Mouse (Mus musculus) Patski (cell line): ENCODE measurements around the gene Arid3c. TPM values are rescaled to one million over a fixed set of nuclear protein-coding genes. Genes with fewer than 3 reads are reported as not detected.

Experiments
- ATAC-seq: fragments of 100-300 bp; one replicate; pipeline ENCODE4 v1.8.0; 2021
- CTCF ChIA-PET: fragments of 350-600 bp; sonication (Branson Sonifier 250); formaldehyde crosslinking; loops from one replicate; lab custom pipeline; 2022; ENCODE audit warnings: inconsistent platforms; lab: Charles Lee
- POLR2A ChIA-PET: fragments of 350-600 bp; sonication (Branson Sonifier 250); formaldehyde crosslinking; loops from one replicate; lab custom pipeline; 2022; ENCODE audit warnings: antibody characterized with exemption, inconsistent platforms; lab: Charles Lee
- DNase-seq: peaks from one replicate; pipeline ENCODE4 v3.0.0-alpha.2; 2011; ENCODE audit warnings: low read depth, low spot score
- H3K27me3 ChIP-seq: fragments of 371-371 bp; one replicate; pipeline ENCODE4 v1.5.1; 2021
- CTCF ChIP-seq: fragments of 100-300 bp; IDR thresholded peaks from one replicate; pipeline ENCODE4 v1.5.1; 2021
- in situ Hi-C: fragments of 300-500 bp; cut with MboI; formaldehyde crosslinking; loops from 3 replicates; pipeline ENCODE4 v1.11.1; 2018; ENCODE audit warnings: low pct_unique_long_range_greater_than_20kb, mixed read lengths
- polyA plus RNA-seq: library from polyadenylated mRNA; unstranded; gene quantifications from one replicate; pipeline ENCODE4 v1.2.3, GENCODE M21; 2021

Gene Arid3c
- polyA plus RNA-seq, 1 experiment from 2014 or later = 0.04 TPM

- no peaks in the 10 kb centered on the region for H3K27me3 ChIP-seq
- TF ChIP-seq CTCF = no peak
- no peak for DNase-seq
- ChIA-PET POLR2A (no interaction called here), CTCF (no interaction called here)
- ATAC-seq = no peak
- in situ Hi-C loops = no loop called here
Observed at GRCm38 (mm10) chr4:41744131-41744530, 13.2 kb upstream of the Arid3c start.

- ATAC-seq (peak; percentile 97), DNase-seq (peak; percentile 54)
- no peaks in the 10 kb centered on the region for H3K27me3 ChIP-seq
- TF ChIP-seq CTCF = no peak
- ChIA-PET POLR2A (interaction anchor here (1.0 kb wide), 1 partner anchor 28 kb away, joined by 3 read pairs; the partner anchor contains the start of gene Rpp25l), CTCF (interaction anchor here (0.7 to 2.3 kb wide), 4 partner anchors 12 to 292 kb away, joined by 3 to 8 read pairs (median 5); no protein-coding TSS in a partner anchor)
- in situ Hi-C loops = no loop called here
Observed at GRCm38 (mm10) chr4:41741158-41741560, 10.2 kb upstream of the Arid3c start.

- TF ChIP-seq CTCF = peak; percentile 49
- no peaks in the 10 kb centered on the region for H3K27me3 ChIP-seq
- CTCF ChIA-PET = interaction anchor here (1.2 to 2.3 kb wide), 3 partner anchors 13 to 26 kb away, joined by 3 to 8 read pairs (median 7); no protein-coding TSS in a partner anchor
- in situ Hi-C loops = no loop called here
- ATAC-seq (peak; percentile 72), DNase-seq (no peak)
- POLR2A ChIA-PET = interaction anchor here (1.0 kb wide), 1 partner anchor 27 kb away, joined by 3 read pairs; the partner anchor contains the start of gene Rpp25l
Observed at GRCm38 (mm10) chr4:41740380-41741157, 9.6 kb upstream of the Arid3c start.

- DNase-seq = no peak
- in situ Hi-C loops = no loop called here
- no peak for ATAC-seq
- CTCF ChIA-PET = interaction anchor here (1.0 to 2.8 kb wide), 3 partner anchors 23 to 31 kb away, joined by 3 to 40 read pairs (median 8); partner anchors contain the start of gene Rpp25l
- no peak for TF ChIP-seq CTCF
- POLR2A ChIA-PET = no interaction called here
- H3K27me3 ChIP-seq = no peaks in the 10 kb centered on the region
Observed at GRCm38 (mm10) chr4:41739260-41739659, 8.3 kb upstream of the Arid3c start.

GRCm38 (mm10) chr4:41738256-41738603, 7.3 kb upstream of the Arid3c start:
- ATAC-seq = no peak
- ChIA-PET CTCF (interaction anchor here (2.8 kb wide), 1 partner anchor 24 kb away, joined by 40 read pairs; the partner anchor contains the start of gene Rpp25l), POLR2A (interaction anchor here (1.5 kb wide), 1 partner anchor 22 kb away, joined by 3 read pairs; no protein-coding TSS in a partner anchor)
- H3K27me3 ChIP-seq = no peaks in the 10 kb centered on the region
- no peak for TF ChIP-seq CTCF
- no peak for DNase-seq
- in situ Hi-C loops = no loop called here

- in situ Hi-C loops = no loop called here
- TF ChIP-seq CTCF = peak; percentile 73
- ATAC-seq (no peak), DNase-seq (no peak)
- ChIA-PET CTCF (interaction anchor here (0.7 to 2.8 kb wide), 5 partner anchors 18 to 215 kb away, joined by 3 to 40 read pairs (median 4); partner anchors contain the start of gene Rpp25l), POLR2A (interaction anchor here (1.2 to 1.5 kb wide), 2 partner anchors 21 to 23 kb away, joined by 3 read pairs; no protein-coding TSS in a partner anchor)
- no peaks in the 10 kb centered on the region for H3K27me3 ChIP-seq
Observed at GRCm38 (mm10) chr4:41737602-41738255, 6.8 kb upstream of the Arid3c start.

GRCm38 (mm10) chr4:41726826-41727621, 3.9 kb downstream of the Arid3c start:
- ATAC-seq = no peak
- ChIA-PET POLR2A (no interaction called here), CTCF (no interaction called here)
- DNase-seq = no peak
- no peak for TF ChIP-seq CTCF
- in situ Hi-C loops = no loop called here
- H3K27me3 ChIP-seq = peaks cover 28% of the 10 kb centered on the region

GRCm38 (mm10) chr4:41722918-41723351, 8.0 kb downstream of the Arid3c start, which contains the start of gene Dctn3:
Dctn3 (minus strand) TSS chr4:41723170.
- TF ChIP-seq CTCF = no peak
- peaks cover 10% of the 10 kb centered on the region for H3K27me3 ChIP-seq
- CTCF ChIA-PET = interaction anchor here (1.7 kb wide), 1 partner anchor 20 kb away, joined by 4 read pairs; no protein-coding TSS in a partner anchor
- POLR2A ChIA-PET = interaction anchor here (2.2 kb wide), 1 partner anchor 9 kb away, joined by 7 read pairs; the partner anchor contains the start of gene Rpp25l
- in situ Hi-C loops = loop anchor here (25.0 kb wide), 1 partner anchor 586 kb away; the partner anchor contains the start of gene Ube2r2
- ATAC-seq (peak; percentile 97), DNase-seq (peak; percentile 82)

- in situ Hi-C loops = loop anchor here (25.0 kb wide), 1 partner anchor 580 kb away; the partner anchor contains the start of gene Ube2r2
- POLR2A ChIA-PET = interaction anchor here (1.3 kb wide), 1 partner anchor 21 kb away, joined by 3 read pairs; no protein-coding TSS in a partner anchor
- TF ChIP-seq CTCF = no peak
- ATAC-seq (no peak), DNase-seq (no peak)
- CTCF ChIA-PET = interaction anchor here (1.9 to 6.5 kb wide), 2 partner anchors 21 to 23 kb away, joined by 8 to 40 read pairs; no protein-coding TSS in a partner anchor
- H3K27me3 ChIP-seq = no peaks in the 10 kb centered on the region
Observed at GRCm38 (mm10) chr4:41716834-41717233, 14.1 kb downstream of the Arid3c start.
